Mouse (Mus musculus) cortical plate, adult 2 months (tissue): ENCODE results near the gene Rasa1.

Source experiments
- CTCF ChIP-seq: fragments of 200-500 bp; IDR thresholded peaks from 2 replicates; pipeline ENCODE4 v1.5.1; 2011; ENCODE audit warnings: mild to moderate bottlenecking, control low read depth, low read length; ENCODE audit not compliant: insufficient read depth; ENCODE audit errors: extremely low read depth
- POLR2A ChIP-seq: fragments of 200-500 bp; IDR thresholded peaks from 2 replicates; pipeline ENCODE4 v1.6.1; 2011; ENCODE audit warnings: mild to moderate bottlenecking, low read length, control low read depth; ENCODE audit not compliant: insufficient read depth; ENCODE audit errors: extremely low read depth

GRCm38 (mm10) chr13:85278951-85279350 lies 10.0 kb downstream of the Rasa1 start:
- TF ChIP-seq CTCF (no peak), POLR2A (no peak)
